Mouse (Mus musculus) left cerebral cortex, adult 2 months (tissue): Measurements from ENCODE around the gene Arsg. TPM values are rescaled to one million over a fixed set of nuclear protein-coding genes. Genes with fewer than 3 reads are reported as not detected.
"Not testable (repeated sequence)": the region's sequence is repeated elsewhere in the genome, so short reads cannot be mapped to it uniquely, and the experiment has no call there.

Source experiments
- DNase-seq, 2 experiments: peaks; one replicate each; pipeline ENCODE4 v3.0.0; 2021 to 2022; ENCODE audit warnings: low spot score in 2 of 2, mixed read lengths in 1 of 2; ENCODE audit errors: extremely low spot score in 1 of 2
- H3K27ac ChIP-seq: fragments of 200-600 bp; 2 replicates; pipeline ENCODE4 v1.8.1; 2022
- H3K4me3 ChIP-seq: fragments of 200-600 bp; 2 replicates; pipeline ENCODE4 v1.8.1; 2022
- CTCF ChIP-seq: fragments of 200-600 bp; IDR thresholded peaks from 2 replicates; pipeline ENCODE4 v1.8.1; 2022; ENCODE audit warnings: antibody characterized with exemption, mild to moderate bottlenecking, moderate library complexity
- intact Hi-C: fragments of 180-260 bp; cut with DNase I; formaldehyde crosslinking; loops from one replicate; pipeline ENCODE4 v1.15.1; 2025
- total RNA-seq, 2 experiments: library from RNA; stranded (reverse); gene quantifications; 2 replicates each; pipeline ENCODE4 v1.2.3; 2021

Gene Arsg
- total RNA-seq, 2 experiments from 2014 or later = 10.2 to 11.1 TPM

DNA sequence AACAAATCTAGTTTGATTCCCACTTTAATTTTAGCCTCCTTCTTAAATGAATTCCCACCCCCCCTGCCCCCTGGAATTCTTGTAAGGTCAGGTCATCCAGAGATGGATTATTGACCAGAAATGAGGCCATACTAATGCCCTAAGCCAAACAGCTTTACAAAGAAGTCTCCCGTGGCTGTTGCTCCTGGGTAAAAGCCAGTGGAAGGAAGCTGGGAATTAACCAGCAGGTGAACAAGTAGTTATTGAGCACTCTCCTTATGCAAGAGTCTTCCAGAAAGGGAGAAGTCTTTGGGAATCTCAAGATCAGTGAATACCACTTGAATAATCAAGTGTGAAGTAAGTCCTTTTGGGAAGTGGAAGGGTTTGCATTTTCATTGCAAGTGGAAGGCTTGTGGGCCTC lies 13.9 kb downstream of the Arsg start:
- no peak for DNase-seq
- no peak overlapping the region for H3K27ac ChIP-seq
- no peak for TF ChIP-seq CTCF
- intact Hi-C loops = no loop called here
- no peak overlapping the region for H3K4me3 ChIP-seq

DNA sequence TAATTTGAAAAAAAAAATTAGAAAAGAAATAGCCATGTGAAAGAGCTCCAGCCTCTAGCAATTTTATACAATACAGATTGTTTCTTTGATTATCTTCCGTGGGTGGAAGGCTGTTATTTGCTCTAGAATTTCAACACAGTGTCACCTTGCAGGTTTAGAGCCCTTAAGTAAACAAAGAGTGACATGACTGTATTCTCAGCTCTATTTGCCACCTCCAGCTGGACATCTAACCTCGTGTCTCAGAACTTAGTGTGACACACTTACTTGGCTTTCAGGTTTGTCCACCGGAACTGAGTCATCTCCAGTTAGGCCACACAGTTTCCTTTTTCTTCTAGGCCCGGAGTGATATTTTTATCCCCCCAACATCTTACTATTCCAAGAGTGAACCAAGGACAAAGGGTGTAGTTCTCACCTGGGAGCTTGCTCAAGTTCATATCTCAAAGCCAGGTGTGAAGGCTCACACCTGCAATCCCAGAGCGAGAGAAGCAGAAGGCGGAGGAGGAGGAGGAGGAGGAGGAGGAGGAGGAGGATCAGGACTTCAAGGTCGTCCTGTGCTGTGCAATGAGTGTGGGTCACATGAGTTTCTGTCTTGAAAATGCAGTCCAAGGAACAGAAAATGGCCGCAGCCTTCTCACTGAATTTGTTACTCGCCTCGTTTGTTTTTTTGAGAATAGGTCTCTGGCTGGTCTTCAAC lies 15.0 kb downstream of the Arsg start:
- TF ChIP-seq CTCF = no peak
- DNase-seq = no peak
- Histone ChIP-seq H3K4me3 (no peak overlapping the region), H3K27ac (no peak overlapping the region)
- intact Hi-C loops = no loop called here

DNA sequence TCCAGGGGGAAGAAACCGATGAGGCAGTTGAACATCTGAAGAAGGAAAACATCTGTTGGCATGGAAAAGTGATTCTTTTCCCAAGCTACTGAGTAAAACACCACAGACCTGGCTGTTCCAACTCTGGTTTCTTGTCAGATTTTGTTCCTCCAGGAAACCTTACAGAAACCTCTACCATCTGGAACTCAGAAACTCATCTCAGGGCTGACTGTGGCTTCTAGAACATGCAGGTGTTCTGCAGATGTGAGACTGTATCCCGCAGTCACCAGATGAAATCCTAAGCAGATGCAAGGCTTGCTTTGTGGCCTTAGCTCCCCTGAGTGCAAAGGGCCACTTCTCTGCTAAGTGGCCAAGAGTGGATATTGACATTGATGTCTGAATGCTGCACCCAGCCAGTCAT lies 16.6 kb downstream of the Arsg start:
- DNase-seq = no peak
- Histone ChIP-seq H3K27ac (no peak overlapping the region), H3K4me3 (no peak overlapping the region)
- intact Hi-C loops = no loop called here
- no peak for TF ChIP-seq CTCF

DNA sequence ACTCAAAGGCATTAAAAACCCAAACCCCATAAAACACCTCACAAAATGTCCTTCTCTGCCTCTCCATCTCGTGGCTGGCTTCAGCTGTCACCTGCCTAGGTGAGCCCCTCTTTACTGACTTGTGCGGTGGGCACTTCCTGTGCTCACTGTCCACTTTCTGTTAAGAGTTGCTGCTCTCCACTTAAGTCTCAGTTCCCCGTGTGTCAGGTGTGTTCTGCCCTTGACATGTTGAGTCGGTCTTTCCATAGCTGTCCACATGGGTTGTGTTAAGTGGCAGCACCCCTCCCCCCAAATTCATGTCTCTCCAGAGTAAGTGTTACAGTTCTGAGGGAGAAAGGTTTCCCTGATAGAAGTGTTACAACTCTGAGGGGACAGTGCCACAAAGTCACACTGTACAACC lies 18.7 kb downstream of the Arsg start:
- intact Hi-C loops = no loop called here
- DNase-seq = no peak
- TF ChIP-seq CTCF = no peak
- Histone ChIP-seq H3K27ac (no peak overlapping the region), H3K4me3 (no peak overlapping the region)

DNA sequence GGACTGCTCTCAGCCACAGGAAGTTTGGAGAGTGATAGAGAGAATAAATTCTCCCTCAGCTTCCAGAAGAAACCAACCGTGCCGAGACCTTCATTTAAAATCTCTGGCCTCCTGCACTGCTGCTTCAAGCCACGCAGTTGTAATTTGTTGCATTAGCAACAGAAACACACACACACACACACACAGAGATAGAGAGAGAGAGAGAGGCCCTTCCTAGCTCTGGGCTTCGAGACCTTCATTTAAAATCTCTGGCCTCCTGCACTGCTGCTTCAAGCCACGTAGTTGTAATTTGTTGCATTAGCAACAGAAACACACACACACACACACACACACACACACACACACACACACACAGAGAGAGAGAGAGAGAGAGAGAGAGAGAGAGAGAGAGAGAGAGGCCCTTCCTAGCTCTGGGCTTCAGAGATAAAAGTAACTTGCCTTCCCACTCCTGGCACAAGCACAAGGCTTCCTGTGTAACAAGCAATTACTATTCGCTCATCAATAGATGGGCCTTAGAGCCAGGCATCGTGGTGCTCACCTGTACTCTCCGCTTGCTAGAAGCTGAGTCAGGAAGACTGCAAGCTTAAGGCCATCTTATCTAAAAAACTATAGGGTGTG lies 19.8 kb downstream of the Arsg start:
- intact Hi-C loops, H3K4me3 ChIP-seq, DNase-seq, H3K27ac ChIP-seq: not testable (repeated sequence)

DNA sequence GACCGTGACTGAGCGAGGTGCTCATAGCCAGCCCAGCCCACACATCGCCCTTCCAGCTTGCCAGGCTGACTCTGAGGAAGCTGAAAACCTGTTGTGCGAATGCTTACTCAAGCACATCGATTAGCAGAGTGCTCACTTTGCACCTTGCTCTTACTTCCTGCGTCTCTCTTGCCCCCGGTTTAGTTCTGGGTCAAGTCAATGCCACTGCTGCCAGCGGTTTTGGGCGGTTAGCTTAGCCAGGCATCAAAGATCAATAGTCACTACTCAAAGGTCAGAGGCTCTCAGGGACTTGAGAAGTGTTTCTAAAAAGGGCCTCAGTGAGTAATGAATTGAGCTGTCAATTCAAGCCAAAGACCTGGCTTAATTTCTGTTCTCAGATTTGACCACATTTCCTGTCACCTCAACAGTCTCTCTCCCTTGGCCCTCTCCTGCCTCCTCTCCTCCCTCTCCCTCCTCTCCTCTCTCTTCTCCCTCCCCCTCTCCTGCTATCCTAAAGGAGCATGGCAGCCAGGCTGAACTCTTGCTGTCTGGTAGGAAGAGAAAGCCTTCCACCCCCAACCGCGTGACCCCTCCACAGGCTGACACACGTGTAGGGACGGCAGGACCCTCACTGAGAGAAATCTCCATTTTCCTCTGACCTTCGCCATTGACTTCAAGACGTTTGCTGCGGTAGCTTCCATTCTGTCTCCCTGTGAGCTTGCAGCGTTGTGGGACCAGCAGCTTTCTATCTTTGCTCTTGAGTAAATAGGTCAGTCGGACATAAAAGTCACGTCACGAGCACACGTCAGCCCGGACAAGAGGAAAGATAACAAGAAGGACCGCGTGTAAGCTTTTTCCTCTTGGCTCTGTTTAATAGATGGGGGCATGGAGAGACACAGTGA lies 22.0 kb downstream of the Arsg start:
- DNase-seq = no peak
- TF ChIP-seq CTCF = no peak
- intact Hi-C loops = no loop called here
- H3K27ac ChIP-seq = no peak overlapping the region
- no peak overlapping the region for H3K4me3 ChIP-seq

DNA sequence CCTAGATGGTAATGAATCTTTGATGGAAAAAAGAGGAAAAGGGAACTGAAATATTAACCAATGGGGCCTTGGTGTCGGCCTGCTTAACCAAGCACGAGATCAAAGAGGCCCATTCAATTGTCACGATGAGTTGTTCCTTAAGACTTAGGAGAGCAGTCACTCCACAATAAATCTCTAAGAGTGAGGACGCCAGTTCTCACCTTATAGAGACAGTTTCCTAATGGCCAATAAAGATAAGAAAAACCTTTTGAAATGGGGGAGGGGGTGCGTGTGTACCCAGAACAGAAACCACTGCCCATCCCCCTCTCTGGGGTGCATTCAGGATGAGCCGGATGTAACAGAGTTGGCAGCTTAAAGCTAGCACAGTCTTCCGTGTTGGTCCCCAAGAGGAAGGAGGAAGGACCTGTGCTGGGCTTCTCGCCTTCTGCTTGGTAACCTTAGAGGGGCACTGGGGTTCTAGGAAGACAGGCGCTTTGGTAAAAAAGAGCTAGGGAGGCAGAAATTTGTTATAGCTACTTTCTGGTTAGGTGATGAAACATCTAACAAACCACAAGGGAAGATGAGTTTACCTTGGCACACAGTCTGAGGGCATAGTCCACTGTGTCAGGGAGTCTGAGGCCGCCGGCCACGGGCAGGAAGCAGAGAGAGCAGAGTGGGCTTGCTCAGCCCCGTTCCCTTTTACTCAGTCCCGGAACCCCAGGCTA lies 22.7 kb downstream of the Arsg start:
- Histone ChIP-seq H3K4me3 (no peak overlapping the region), H3K27ac (no peak overlapping the region)
- no peak for DNase-seq
- no peak for TF ChIP-seq CTCF
- intact Hi-C loops = no loop called here

DNA sequence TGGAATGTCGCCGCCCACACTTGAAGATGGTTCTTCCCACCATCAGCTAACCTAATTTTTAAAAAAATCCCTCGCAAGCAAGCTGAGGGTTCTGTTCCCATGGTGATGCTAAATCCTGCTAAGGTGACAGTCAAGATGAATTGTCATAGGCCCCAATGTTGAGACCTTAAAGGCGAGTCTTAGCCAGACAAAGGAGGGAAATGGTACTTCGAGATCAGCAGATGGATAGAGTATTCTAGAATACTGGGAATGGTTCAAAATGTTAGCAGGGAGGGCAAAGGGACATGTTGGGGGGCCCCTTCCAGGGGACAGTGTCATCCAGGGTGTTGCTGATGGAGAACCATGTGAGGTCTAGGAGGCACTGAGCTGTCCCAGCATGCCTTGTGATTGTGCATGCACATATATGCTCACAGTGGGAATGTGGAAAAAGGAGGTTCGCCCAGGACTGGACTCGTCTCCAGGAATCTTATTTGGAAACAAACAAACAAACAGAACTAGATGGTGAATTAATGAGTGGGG lies 23.4 kb downstream of the Arsg start:
- no peak overlapping the region for H3K27ac ChIP-seq
- DNase-seq = no peak
- no peak overlapping the region for H3K4me3 ChIP-seq
- intact Hi-C loops = no loop called here
- TF ChIP-seq CTCF = no peak

DNA sequence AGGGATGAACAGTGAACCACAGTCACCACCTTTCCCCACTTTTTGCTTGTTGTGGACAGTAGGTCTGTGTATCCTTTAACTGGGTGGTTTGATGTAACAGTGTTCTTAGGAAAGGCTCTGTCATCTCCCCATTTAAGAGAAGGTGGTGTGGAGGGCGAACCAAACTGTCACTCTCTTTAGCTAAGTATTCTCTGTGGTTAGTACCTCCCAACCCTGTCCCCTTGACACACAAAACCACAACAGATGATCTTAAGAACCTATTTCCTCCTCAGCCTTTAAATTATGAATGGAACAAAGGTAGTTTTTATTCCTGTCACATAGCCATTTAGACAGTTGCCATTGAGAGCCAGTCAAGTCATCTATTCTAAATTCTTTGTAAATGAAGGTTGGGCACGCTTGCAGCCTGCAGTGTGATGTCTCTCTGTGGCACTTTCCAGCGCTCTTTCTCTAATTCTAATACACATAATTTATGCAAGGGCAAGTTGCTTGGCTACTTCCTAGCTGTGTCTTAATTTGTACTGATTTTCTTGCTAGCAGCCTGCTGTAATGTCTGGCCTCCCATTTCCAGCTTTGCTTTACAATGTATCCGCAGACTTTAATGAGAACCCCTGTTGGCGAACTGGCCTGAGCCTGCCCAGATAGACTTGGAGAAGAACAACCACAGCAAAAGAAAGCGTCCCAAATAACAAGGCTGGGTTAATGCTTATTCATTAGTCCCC lies 24.0 kb downstream of the Arsg start:
- H3K27ac ChIP-seq = no peak overlapping the region
- intact Hi-C loops = no loop called here
- no peak for TF ChIP-seq CTCF
- no peak overlapping the region for H3K4me3 ChIP-seq
- no peak for DNase-seq

DNA sequence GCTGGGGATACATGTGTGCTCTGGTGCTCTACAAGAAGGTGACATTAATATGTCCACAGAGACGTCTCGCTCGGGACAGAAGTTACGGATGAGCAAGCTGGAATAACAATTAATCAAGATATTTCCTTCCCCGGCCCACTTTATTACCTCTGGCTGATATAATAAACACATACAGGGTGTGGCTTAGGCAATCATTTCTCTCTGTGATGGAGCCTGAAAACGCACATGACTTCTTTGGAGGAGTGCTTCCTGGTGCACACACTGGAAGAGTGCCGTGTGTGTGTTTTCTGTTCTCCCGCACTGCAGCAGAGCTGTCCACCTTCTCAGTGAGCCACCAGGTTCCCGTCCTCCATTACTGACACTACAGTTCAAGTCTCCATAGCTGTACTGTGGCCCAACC lies 24.8 kb downstream of the Arsg start:
- DNase-seq = no peak
- Histone ChIP-seq H3K27ac (no peak overlapping the region), H3K4me3 (no peak overlapping the region)
- no peak for TF ChIP-seq CTCF
- intact Hi-C loops = no loop called here

DNA sequence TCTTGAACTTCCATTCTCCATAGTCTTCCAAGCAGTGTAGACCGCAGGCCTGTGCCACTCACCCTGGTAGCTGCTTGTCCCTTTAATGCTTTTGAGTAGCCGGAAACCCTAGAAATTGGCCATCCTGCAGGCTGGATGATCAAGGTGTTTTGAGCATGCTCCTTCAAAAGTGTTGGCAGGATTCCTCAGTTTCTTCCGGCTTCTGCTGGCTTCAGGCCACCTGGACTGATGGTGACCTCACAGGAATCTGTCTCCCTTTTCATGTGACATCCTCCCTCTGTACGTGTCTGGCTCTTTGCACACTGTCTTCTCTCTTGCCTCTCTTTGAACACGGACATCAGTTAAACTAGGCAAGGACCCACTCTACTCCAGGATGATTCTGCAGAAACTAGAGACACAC lies 27.0 kb downstream of the Arsg start:
- H3K4me3 ChIP-seq = no peak overlapping the region
- no peak for TF ChIP-seq CTCF
- intact Hi-C loops = no loop called here
- H3K27ac ChIP-seq = no peak overlapping the region
- DNase-seq = no peak
